Mouse (Mus musculus) adrenal gland, postnatal 36 days (tissue): ENCODE results near the gene Mcub. TPM values are rescaled to one million over a fixed set of nuclear protein-coding genes. Genes with fewer than 3 reads are reported as not detected.

Source experiments
- DNase-seq, 2 experiments: peaks; one replicate each; pipeline ENCODE4 v3.0.0; 2021; ENCODE audit warnings: mixed read lengths in 1 of 2
- long read RNA-seq, 2 experiments: library from polyadenylated mRNA; stranded (forward); transcript quantifications; one replicate each; pipeline ENCODE4 v2.0.0; 2021; ENCODE audit warnings: borderline sequencing depth in 2 of 2
- total RNA-seq, 2 experiments: library from RNA; stranded (reverse); gene quantifications; 2 replicates each; pipeline ENCODE4 v1.2.3; 2021

Mcub gene
- 10 to 100 TPM in 1 of 2 experiments, 1 to 10 TPM in 1; 8.9 to 11.7 TPM for total RNA-seq
- long read RNA-seq, experiment 1, transcript Mcub-201 (8 exons, 1,318 nt), result major isoform, 13 of 14 reads
- long read RNA-seq, experiment 1, partial matches to known transcripts, result 0 of 14 reads
- long read RNA-seq, experiment 1, other reads (novel, unspliced or antisense), result 1 of 14 reads
- long read RNA-seq, experiment 2, transcript Mcub-201 (8 exons, 1,318 nt), result major isoform, 7 of 8 reads
- long read RNA-seq, experiment 2, partial matches to known transcripts, result 0 of 8 reads
- long read RNA-seq, experiment 2, other reads (novel, unspliced or antisense), result 0 of 8 reads

GRCm38 (mm10) chr3:129969432-129970395, at the start of gene Mcub:
Gene Mcub (minus strand): TSS chr3:129970206.
- DNase-seq, result peak; percentile 67 to 75

GRCm38 (mm10) chr3:130012943-130013342, 42.9 kb upstream of the Mcub start:
- no peak for DNase-seq

- DNase-seq, result peak in 1 of 2 experiments; percentile 35
Measured at GRCm38 (mm10) chr3:130011236-130011635, 41.2 kb upstream of the Mcub start.

GRCm38 (mm10) chr3:130006141-130006540, 36.1 kb upstream of the Mcub start:
- no peak for DNase-seq

- no peak for DNase-seq
Measured at GRCm38 (mm10) chr3:130000926-130001325, 30.9 kb upstream of the Mcub start.

- no peak for DNase-seq
Measured at GRCm38 (mm10) chr3:129998526-129998925, 28.5 kb upstream of the Mcub start.

GRCm38 (mm10) chr3:129998001-129998400, 28.0 kb upstream of the Mcub start:
- DNase-seq, result peak; percentile 50 to 60

- DNase-seq, result no peak
Measured at GRCm38 (mm10) chr3:129997324-129997723, 27.3 kb upstream of the Mcub start.

GRCm38 (mm10) chr3:129987297-129987696, 17.3 kb upstream of the Mcub start:
- no peak for DNase-seq

GRCm38 (mm10) chr3:129985335-129985734, 15.3 kb upstream of the Mcub start:
- DNase-seq, result no peak

GRCm38 (mm10) chr3:129984797-129985196, 14.8 kb upstream of the Mcub start:
- no peak for DNase-seq

- no peak for DNase-seq
Measured at GRCm38 (mm10) chr3:129982271-129982670, 12.3 kb upstream of the Mcub start.

GRCm38 (mm10) chr3:129981756-129982155, 11.8 kb upstream of the Mcub start:
- no peak for DNase-seq

- DNase-seq, result no peak
Measured at GRCm38 (mm10) chr3:129979510-129979909, 9.5 kb upstream of the Mcub start.

- DNase-seq, result no peak
Measured at GRCm38 (mm10) chr3:129978716-129979115, 8.7 kb upstream of the Mcub start.

GRCm38 (mm10) chr3:129976317-129976716, 6.3 kb upstream of the Mcub start:
- DNase-seq, result no peak

- peak; percentile 8 to 28 for DNase-seq
Measured at GRCm38 (mm10) chr3:129970529-129971515, 816 bp upstream of the Mcub start.

- no peak for DNase-seq
Measured at GRCm38 (mm10) chr3:129969031-129969430, 975 bp downstream of the Mcub start.

GRCm38 (mm10) chr3:129967874-129968273, 2.1 kb downstream of the Mcub start:
- no peak for DNase-seq

- DNase-seq, result no peak
Measured at GRCm38 (mm10) chr3:129964681-129965080, 5.3 kb downstream of the Mcub start.

- DNase-seq, result no peak
Measured at GRCm38 (mm10) chr3:129962533-129962932, 7.5 kb downstream of the Mcub start.

GRCm38 (mm10) chr3:129953296-129953695, 16.7 kb downstream of the Mcub start:
- no peak for DNase-seq
